Comparison of ENCODE assay signal across 24 mouse cellular contexts in the genomic region with DNA sequence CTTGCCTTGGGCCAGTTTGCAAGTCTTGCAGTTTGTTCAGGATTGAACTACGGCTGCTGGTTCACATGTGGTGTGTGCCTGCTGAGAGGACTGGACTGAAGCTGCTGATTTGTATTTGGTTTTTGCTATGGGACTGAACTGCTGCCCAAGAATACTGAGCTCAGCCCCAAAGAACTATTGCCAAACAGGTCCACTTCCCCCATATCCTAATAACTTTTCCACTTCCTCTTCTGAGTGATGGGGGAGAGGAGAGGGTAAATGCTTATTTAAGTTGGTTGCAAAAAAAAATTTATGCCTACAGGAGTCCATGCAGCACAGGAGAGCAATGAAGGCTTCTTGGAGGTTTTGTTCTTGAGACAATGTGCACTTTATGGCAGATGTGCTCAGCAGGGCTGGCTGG. TPM values are rescaled to one million over a fixed set of nuclear protein-coding genes. Genes with fewer than 3 reads are reported as not detected.
"Had no signal": no experiment of that assay in that cellular context is flagged by ENCODE, and none has a peak within 500 bp of the region (broad histone marks: within the 10 kb centered on the region; RNA-seq: fewer than 3 reads in every experiment).

No protein-coding gene starts in this region.

- DNase-seq: cerebellum, adult 2 months; cerebellum, adult 8-10 months; cerebellum, adult 9-10 months; cerebellum, adult 9-11 months; cerebellum, postnatal 10 days; cerebellum, postnatal 14 days; cerebellum, postnatal 25 days; cerebellum, postnatal 36 days; embryo, embryonic 11 days; forebrain, postnatal 0 days; gastrocnemius, adult 2 months; gastrocnemius, postnatal 14 days; gastrocnemius, postnatal 25 days; gastrocnemius, postnatal 36 days; heart, adult 11 months; heart, adult 18-20 months; heart, adult 2 months had no signal

- ATAC-seq: forebrain, embryonic 13.5 days; forebrain, embryonic 14.5 days; forebrain, embryonic 15.5 days; forebrain, embryonic 16.5 days; forebrain, postnatal 0 days had no signal

RNA-seq across cellular contexts. Expression of a gene that starts 51.7 kb away (rescaled TPM):
- total RNA-seq: gastrocnemius, adult 18-20 months; gastrocnemius, adult 2 months; gastrocnemius, adult 8-10 months; gastrocnemius, postnatal 25 days; heart, adult 18-20 months; heart, adult 2 months; heart, adult 8-10 months had no signal
